Mouse (Mus musculus): ENCODE measurements around the gene Cntn4. TPM values are rescaled to one million over a fixed set of nuclear protein-coding genes. Genes with fewer than 3 reads are reported as not detected.
"Not testable (repeated sequence)": the region's sequence is repeated elsewhere in the genome, so short reads cannot be mapped to it uniquely, and the experiment has no call there.

The Cntn4 gene
- polyA plus RNA-seq, 2 experiments = 0.02 TPM; not detected in 1

DNA sequence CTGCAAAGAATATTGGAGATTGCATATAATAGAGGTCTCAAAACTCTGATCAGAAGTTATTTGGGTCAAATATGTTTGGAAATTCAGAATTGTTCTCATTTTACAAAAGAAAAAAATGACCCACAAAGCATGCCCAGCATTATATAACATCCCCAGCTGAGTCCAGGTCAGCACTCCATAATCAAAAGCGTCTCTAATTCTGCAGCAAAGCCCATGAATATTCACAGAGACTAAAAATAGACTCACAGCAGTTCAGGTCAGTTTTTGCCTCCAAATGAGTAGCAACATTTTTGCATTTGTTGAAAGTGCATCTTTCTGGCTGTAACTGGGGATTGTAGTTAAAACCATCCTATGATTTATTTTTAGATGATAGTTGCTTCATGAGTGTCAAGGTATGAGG, 657.6 kb downstream of the Cntn4 start:
- Histone ChIP-seq H3K27me3 (ENCODE audit: control insufficient read depth, insufficient read depth, low read length) (no peaks in the 10 kb centered on the region), H3K9me3 (ENCODE audit: control insufficient read depth, low read length) (no peaks in the 10 kb centered on the region), H3K27ac (no peak overlapping the region), H3K4me2 (ENCODE audit: low read depth) (no peak overlapping the region), H3K9ac (replicated peaks) (no peak overlapping the region), H3K4me3 (ENCODE audit: insufficient read depth in 1 of 2, low read depth in 2 of 2, low read length in 2 of 2) (no peak overlapping the region), H3K36me3 (replicated peaks; ENCODE audit: control insufficient read depth, insufficient read depth, low read depth) (no peaks in the 10 kb centered on the region), H3K4me1 (replicated peaks; ENCODE audit: control insufficient read depth in 2 of 2, insufficient read depth in 2 of 2, low read length in 1 of 2) (no peaks in the 10 kb centered on the region)
- DNase-seq (ENCODE audit: low read depth in 3 of 3, low spot score in 3 of 3) (no peak), ATAC-seq (ENCODE audit: insufficient read depth) (no peak)
- TF ChIP-seq EP300 (IDR thresholded peaks at IDR 0.05; ENCODE audit: low read depth) (no peak), CTCF (IDR thresholded peaks at IDR 0.05; ENCODE audit: low read depth) (no peak)
- 29% methylated on average over 1 of the region's 1 CpGs for WGBS (ENCODE audit: insufficient replicate concordance)

DNA sequence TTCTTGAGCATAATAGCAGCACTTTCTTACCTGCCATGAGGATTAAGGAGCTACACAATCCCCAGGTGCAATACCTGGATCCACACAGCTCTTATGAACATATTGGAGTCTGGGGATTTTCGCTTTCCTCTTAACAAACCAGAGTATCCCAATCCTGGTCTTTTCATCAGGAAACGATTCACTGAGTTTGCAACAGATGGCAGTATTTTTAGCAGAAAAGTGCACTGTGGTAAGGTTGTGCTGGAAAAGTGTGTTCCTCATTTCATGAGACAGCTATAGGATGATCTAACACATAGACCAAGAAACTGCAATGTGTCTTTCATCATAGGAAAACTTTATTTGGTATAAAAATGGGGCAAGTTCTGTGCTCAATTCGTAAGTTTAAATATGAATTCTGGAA, 659.3 kb downstream of the Cntn4 start:
- 50% methylated on average over 3 of the region's 3 CpGs for WGBS (ENCODE audit: insufficient replicate concordance)
- H3K27me3 ChIP-seq (ENCODE audit: control insufficient read depth, insufficient read depth, low read length) = no peaks in the 10 kb centered on the region
- H3K9ac ChIP-seq (replicated peaks) = no peak overlapping the region
- no peaks in the 10 kb centered on the region for H3K9me3 ChIP-seq (ENCODE audit: control insufficient read depth, low read length)
- H3K4me1 ChIP-seq (replicated peaks; ENCODE audit: control insufficient read depth in 2 of 2, insufficient read depth in 2 of 2, low read length in 1 of 2) = no peaks in the 10 kb centered on the region
- H3K4me3 ChIP-seq (ENCODE audit: insufficient read depth in 1 of 2, low read depth in 2 of 2, low read length in 2 of 2) = no peak overlapping the region
- no peak for TF ChIP-seq CTCF (IDR thresholded peaks at IDR 0.05; ENCODE audit: low read depth)
- no peak for TF ChIP-seq EP300 (IDR thresholded peaks at IDR 0.05; ENCODE audit: low read depth)
- H3K36me3 ChIP-seq (replicated peaks; ENCODE audit: control insufficient read depth, insufficient read depth, low read depth) = no peaks in the 10 kb centered on the region
- no peak overlapping the region for H3K27ac ChIP-seq
- ATAC-seq (ENCODE audit: insufficient read depth) (no peak), DNase-seq (ENCODE audit: low read depth in 3 of 3, low spot score in 3 of 3) (no peak)
- H3K4me2 ChIP-seq (ENCODE audit: low read depth) = no peak overlapping the region

DNA sequence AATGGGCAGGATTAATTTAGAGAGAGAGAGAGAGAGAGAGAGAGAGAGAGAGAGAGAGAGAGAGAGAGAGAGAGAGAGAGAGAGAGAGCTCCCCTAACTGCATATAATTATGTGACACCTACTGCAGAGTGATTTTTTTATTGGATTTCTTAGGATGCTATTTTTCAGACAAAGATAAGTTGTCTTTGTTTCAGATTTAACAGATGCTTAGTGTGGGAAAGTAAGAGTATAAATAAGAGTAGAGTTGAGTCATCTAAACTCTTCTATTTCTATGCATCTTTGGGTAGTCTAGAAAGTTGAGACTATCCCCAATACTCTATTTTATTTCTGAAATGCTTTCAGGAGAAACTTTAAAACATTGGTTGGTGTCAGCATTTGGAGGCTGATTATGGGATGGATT, 660.4 kb downstream of the Cntn4 start:
- Histone ChIP-seq H3K9ac (replicated peaks) (no peak overlapping the region), H3K27me3 (ENCODE audit: control insufficient read depth, insufficient read depth, low read length) (no peaks in the 10 kb centered on the region), H3K4me2 (ENCODE audit: low read depth) (no peak overlapping the region), H3K4me1 (replicated peaks; ENCODE audit: control insufficient read depth in 2 of 2, insufficient read depth in 2 of 2, low read length in 1 of 2) (no peaks in the 10 kb centered on the region), H3K9me3 (ENCODE audit: control insufficient read depth, low read length) (no peaks in the 10 kb centered on the region), H3K27ac (no peak overlapping the region), H3K36me3 (replicated peaks; ENCODE audit: control insufficient read depth, insufficient read depth, low read depth) (no peaks in the 10 kb centered on the region), H3K4me3 (ENCODE audit: insufficient read depth in 1 of 2, low read depth in 2 of 2, low read length in 2 of 2) (no peak overlapping the region)
- no peak for TF ChIP-seq CTCF (IDR thresholded peaks at IDR 0.05; ENCODE audit: low read depth)
- no peak for TF ChIP-seq EP300 (IDR thresholded peaks at IDR 0.05; ENCODE audit: low read depth)
- ATAC-seq (ENCODE audit: insufficient read depth) (no peak), DNase-seq (ENCODE audit: low read depth in 3 of 3, low spot score in 3 of 3) (no peak)

DNA sequence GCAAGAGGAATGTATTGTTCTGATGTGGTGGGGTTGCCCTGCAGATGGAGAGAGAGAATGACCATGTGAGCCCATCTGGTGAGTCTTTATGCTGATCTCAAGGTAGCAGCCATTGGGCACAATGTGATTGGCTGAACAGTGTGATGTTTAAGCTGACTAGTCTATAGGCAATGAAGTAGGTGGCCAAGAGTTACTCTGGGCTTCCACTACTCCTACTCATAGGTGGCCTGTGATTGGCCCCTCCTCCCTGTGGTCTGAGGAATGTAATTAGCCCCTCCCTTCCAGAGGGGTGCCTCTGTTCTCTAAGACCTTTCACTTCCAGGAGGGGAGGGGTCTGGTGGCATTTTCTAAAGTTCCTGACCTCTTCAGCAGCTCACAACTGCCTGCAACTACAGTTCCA, 663.7 kb downstream of the Cntn4 start:
- Histone ChIP-seq H3K4me3 (ENCODE audit: insufficient read depth in 1 of 2, low read depth in 2 of 2, low read length in 2 of 2) (no peak overlapping the region), H3K27me3 (ENCODE audit: control insufficient read depth, insufficient read depth, low read length) (no peaks in the 10 kb centered on the region), H3K27ac (no peak overlapping the region), H3K36me3 (replicated peaks; ENCODE audit: control insufficient read depth, insufficient read depth, low read depth) (no peaks in the 10 kb centered on the region), H3K9ac (replicated peaks) (no peak overlapping the region), H3K9me3 (ENCODE audit: control insufficient read depth, low read length) (no peaks in the 10 kb centered on the region), H3K4me2 (ENCODE audit: low read depth) (no peak overlapping the region), H3K4me1 (replicated peaks; ENCODE audit: control insufficient read depth in 2 of 2, insufficient read depth in 2 of 2, low read length in 1 of 2) (no peaks in the 10 kb centered on the region)
- DNase-seq (ENCODE audit: low read depth in 3 of 3, low spot score in 3 of 3) (no peak), ATAC-seq (ENCODE audit: insufficient read depth) (no peak)
- TF ChIP-seq EP300 (IDR thresholded peaks at IDR 0.05; ENCODE audit: low read depth) (no peak), CTCF (IDR thresholded peaks at IDR 0.05; ENCODE audit: low read depth) (no peak)

DNA sequence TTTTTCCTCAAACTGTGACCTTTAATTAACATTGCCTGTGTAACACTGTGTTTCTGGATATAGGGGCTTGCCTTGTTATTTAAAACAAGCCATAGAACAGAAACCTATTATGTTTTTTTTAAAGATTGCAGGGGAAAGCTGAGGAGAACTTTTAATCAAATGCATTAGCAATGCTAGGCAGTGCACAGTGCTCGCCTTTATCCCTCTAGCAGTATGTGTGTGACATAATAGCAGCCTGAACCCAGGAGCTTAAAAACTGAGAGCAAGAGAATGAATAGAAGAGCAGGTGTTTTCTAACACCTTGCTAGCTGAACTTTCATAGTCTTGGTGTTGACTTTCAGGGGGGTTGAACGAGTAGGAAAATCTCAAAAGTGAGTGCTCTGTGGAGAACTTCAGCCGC, 672.6 kb downstream of the Cntn4 start:
- ATAC-seq (ENCODE audit: insufficient read depth) = no peak
- no peak for DNase-seq (ENCODE audit: low read depth in 3 of 3, low spot score in 3 of 3)
- no peak for TF ChIP-seq CTCF (IDR thresholded peaks at IDR 0.05; ENCODE audit: low read depth)
- no peak for TF ChIP-seq EP300 (IDR thresholded peaks at IDR 0.05; ENCODE audit: low read depth)
- no peaks in the 10 kb centered on the region for H3K27me3 ChIP-seq (ENCODE audit: control insufficient read depth, insufficient read depth, low read length)
- H3K27ac ChIP-seq = no peak overlapping the region
- no peak overlapping the region for H3K4me3 ChIP-seq (ENCODE audit: insufficient read depth in 1 of 2, low read depth in 2 of 2, low read length in 2 of 2)
- 46% methylated on average over 3 of the region's 3 CpGs for WGBS (ENCODE audit: insufficient replicate concordance)
- no peaks in the 10 kb centered on the region for H3K9me3 ChIP-seq (ENCODE audit: control insufficient read depth, low read length)
- H3K9ac ChIP-seq (replicated peaks) = no peak overlapping the region
- no peak overlapping the region for H3K4me2 ChIP-seq (ENCODE audit: low read depth)
- no peaks in the 10 kb centered on the region for H3K4me1 ChIP-seq (replicated peaks; ENCODE audit: control insufficient read depth in 2 of 2, insufficient read depth in 2 of 2, low read length in 1 of 2)
- H3K36me3 ChIP-seq (replicated peaks; ENCODE audit: control insufficient read depth, insufficient read depth, low read depth) = no peaks in the 10 kb centered on the region

DNA sequence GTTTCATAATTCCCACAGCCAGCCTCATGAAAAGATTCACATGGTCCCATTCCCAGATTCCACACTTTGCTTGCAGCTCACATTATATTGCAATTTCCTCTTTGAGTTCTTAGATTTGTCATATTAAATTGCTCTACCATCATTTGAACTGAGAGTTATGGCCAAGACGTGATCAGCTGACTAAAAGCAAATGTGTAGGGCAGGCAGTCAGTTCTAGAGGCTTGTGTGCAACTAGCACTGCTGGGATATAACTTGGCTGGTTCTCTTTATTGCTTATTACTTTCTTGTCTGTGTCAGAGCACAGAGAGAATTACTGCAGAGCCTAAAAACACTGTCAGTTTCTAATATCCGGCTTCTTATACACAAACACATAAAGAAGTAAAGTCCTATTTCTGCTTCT, 673.9 kb downstream of the Cntn4 start:
- DNase-seq (ENCODE audit: low read depth in 3 of 3, low spot score in 3 of 3) = no peak
- no peak overlapping the region for H3K4me3 ChIP-seq (ENCODE audit: insufficient read depth in 1 of 2, low read depth in 2 of 2, low read length in 2 of 2)
- no peak overlapping the region for H3K9ac ChIP-seq (replicated peaks)
- H3K4me2 ChIP-seq (ENCODE audit: low read depth) = no peak overlapping the region
- H3K27ac ChIP-seq = no peak overlapping the region
- no peaks in the 10 kb centered on the region for H3K4me1 ChIP-seq (replicated peaks; ENCODE audit: control insufficient read depth in 2 of 2, insufficient read depth in 2 of 2, low read length in 1 of 2)
- ATAC-seq (ENCODE audit: insufficient read depth) = no peak
- no peaks in the 10 kb centered on the region for H3K9me3 ChIP-seq (ENCODE audit: control insufficient read depth, low read length)
- 73% methylated on average over 2 of the region's 2 CpGs for WGBS (ENCODE audit: insufficient replicate concordance)
- no peaks in the 10 kb centered on the region for H3K27me3 ChIP-seq (ENCODE audit: control insufficient read depth, insufficient read depth, low read length)
- H3K36me3 ChIP-seq (replicated peaks; ENCODE audit: control insufficient read depth, insufficient read depth, low read depth) = no peaks in the 10 kb centered on the region
- no peak for TF ChIP-seq EP300 (IDR thresholded peaks at IDR 0.05; ENCODE audit: low read depth)

DNA sequence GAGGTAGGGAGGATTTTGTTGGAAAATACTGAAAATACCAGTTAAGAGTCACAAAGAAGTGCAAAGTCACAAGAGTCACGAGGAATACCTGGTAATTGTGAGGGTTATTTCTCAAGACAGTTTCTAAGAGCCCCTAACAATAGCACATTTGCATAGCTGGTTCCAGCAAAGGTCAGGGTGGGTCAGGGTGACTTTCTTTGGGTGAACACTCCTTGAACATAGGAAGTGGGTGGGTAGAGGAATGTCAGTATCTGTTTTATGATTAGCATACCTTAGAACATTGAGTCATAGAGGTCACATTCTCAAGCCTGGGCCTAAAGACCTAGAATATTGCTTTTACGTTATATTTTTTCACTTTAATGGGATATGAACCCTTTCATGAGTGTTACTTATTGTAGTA, 681.3 kb downstream of the Cntn4 start:
- not testable (repeated sequence) for H3K4me3 ChIP-seq (ENCODE audit: insufficient read depth in 1 of 2, low read depth in 2 of 2, low read length in 2 of 2); H3K4me1 ChIP-seq (replicated peaks; ENCODE audit: control insufficient read depth in 2 of 2, insufficient read depth in 2 of 2, low read length in 1 of 2); H3K36me3 ChIP-seq (replicated peaks; ENCODE audit: control insufficient read depth, insufficient read depth, low read depth); H3K9ac ChIP-seq (replicated peaks); H3K4me2 ChIP-seq (ENCODE audit: low read depth); H3K27me3 ChIP-seq (ENCODE audit: control insufficient read depth, insufficient read depth, low read length); H3K9me3 ChIP-seq (ENCODE audit: control insufficient read depth, low read length); H3K27ac ChIP-seq; DNase-seq (ENCODE audit: low read depth in 3 of 3, low spot score in 3 of 3); ATAC-seq (ENCODE audit: insufficient read depth)
- WGBS (ENCODE audit: insufficient replicate concordance) = 67% methylated on average over 2 of the region's 2 CpGs

Measured in liver, embryonic 14.5 days (tissue).